Mouse (Mus musculus) stomach, embryonic 16.5 days (tissue): ENCODE measurements at regions not wholly inside any gene's neighbourhood (a gene's known extent, or its start where the extent isn't known, plus 50 kb on each side); places are given as distances from the start of the nearest gene placed in this dataset.

Experiments used
- ATAC-seq: fragments of 200-750 bp; cut with Nextera tagmentation; 2 replicates; pipeline ENCODE4 v1.8.0; 2017; ENCODE audit warnings: moderate number of reproducible peaks, moderate TSS enrichment; ENCODE audit not compliant: insufficient read depth, low FRiP score
- H3K27ac ChIP-seq: fragments of 300-500 bp; sonication (generic); 2 replicates; pipeline ENCODE4 v1.5.1; 2014; ENCODE audit warnings: low read length
- H3K27me3 ChIP-seq: fragments of 300-500 bp; sonication (generic); 2 replicates; pipeline ENCODE4 v1.6.1; 2014; ENCODE audit warnings: low read length, control low read depth, mixed read lengths; ENCODE audit not compliant: control insufficient read depth, insufficient read depth
- H3K36me3 ChIP-seq: fragments of 300-500 bp; sonication (generic); 2 replicates; pipeline ENCODE4 v1.6.1; 2014; ENCODE audit warnings: low read length; ENCODE audit not compliant: control insufficient read depth, insufficient read depth
- H3K4me1 ChIP-seq: fragments of 300-500 bp; sonication (generic); 2 replicates; pipeline ENCODE4 v1.6.1; 2014; ENCODE audit warnings: low read length, control low read depth, mixed read lengths; ENCODE audit not compliant: control insufficient read depth, insufficient read depth
- H3K4me2 ChIP-seq: fragments of 300-500 bp; sonication (generic); 2 replicates; pipeline ENCODE4 v1.6.1; 2014; ENCODE audit warnings: low read depth, low read length, mixed read lengths
- H3K4me3 ChIP-seq: fragments of 300-500 bp; sonication (generic); replicated peaks from 2 replicates; pipeline ENCODE4 v1.5.1; 2014; ENCODE audit warnings: mild to moderate bottlenecking, low read length
- H3K9ac ChIP-seq: fragments of 300-500 bp; sonication (generic); 2 replicates; pipeline ENCODE4 v1.6.1; 2014; ENCODE audit warnings: low read length
- H3K9me3 ChIP-seq: fragments of 300-500 bp; sonication (generic); replicated peaks from 2 replicates; pipeline ENCODE4 v1.6.1; 2016; ENCODE audit warnings: low read length, control low read depth; ENCODE audit not compliant: control insufficient read depth
- WGBS: fragments of 180-500 bp; shearing (Covaris S2); extraction: QIAGEN DNeasy Blood & Tissue Kit; methylation state at CpG from one replicate; pipeline ENCODE4 v1.1.7; 2014; 5-methylcytosine and 5-hydroxymethylcytosine counted together

DNA sequence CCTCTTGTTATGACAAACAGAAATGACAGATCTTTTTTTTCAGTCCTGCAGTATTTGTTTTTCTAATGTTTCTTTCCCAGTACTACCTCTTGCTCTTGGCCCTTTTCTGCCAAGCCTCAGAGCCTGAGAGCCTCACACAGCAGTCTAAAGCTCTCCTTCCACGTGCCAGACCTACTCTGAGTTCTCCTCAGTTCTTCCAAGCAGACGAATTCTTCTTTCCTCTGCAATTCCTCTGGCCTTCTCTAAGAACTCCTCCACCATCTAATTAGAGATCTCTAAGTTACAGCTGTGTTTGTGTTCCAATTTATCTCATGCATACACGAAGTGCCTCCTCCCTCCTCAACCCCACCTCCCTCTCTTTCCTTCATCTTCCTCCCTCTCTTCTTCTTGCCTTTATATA lies 362.4 kb upstream of the Vrk2 start:
- no peak overlapping the region for H3K27ac ChIP-seq
- H3K4me3 ChIP-seq = no peak overlapping the region
- no peak overlapping the region for H3K4me2 ChIP-seq
- H3K27me3 ChIP-seq = no peaks in the 10 kb centered on the region
- 60% methylated on average over 3 of the region's 3 CpGs for WGBS
- no peaks in the 10 kb centered on the region for H3K4me1 ChIP-seq
- H3K9me3 ChIP-seq = no peaks in the 10 kb centered on the region
- H3K36me3 ChIP-seq = no peaks in the 10 kb centered on the region
- no peak for ATAC-seq
- no peak overlapping the region for H3K9ac ChIP-seq

DNA sequence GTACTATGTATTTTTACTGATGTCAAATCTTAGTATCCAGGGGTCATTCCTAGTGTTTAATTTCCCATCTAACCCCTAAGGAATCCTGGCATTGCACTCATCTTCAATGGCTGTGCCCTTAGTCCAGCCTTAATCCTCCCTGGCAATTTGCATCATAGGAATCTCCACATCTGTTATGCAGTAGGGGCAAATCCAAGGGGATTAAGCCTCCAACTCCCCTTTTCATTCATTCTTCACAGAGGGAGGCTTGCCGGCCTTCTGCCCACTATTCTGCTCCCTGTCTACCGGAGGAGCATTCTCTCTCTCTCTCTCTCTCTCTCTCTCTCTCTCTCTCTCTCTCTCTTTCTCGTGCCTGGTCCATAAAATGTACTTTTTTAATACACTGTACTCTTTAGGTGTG lies 338.0 kb upstream of the Vrk2 start:
- Histone ChIP-seq H3K9ac (no peak overlapping the region), H3K27me3 (no peaks in the 10 kb centered on the region), H3K27ac (no peak overlapping the region), H3K4me3 (no peak overlapping the region), H3K9me3 (no peaks in the 10 kb centered on the region), H3K4me2 (no peak overlapping the region), H3K4me1 (no peaks in the 10 kb centered on the region), H3K36me3 (no peaks in the 10 kb centered on the region)
- no peak for ATAC-seq
- 35% methylated on average over 3 of the region's 3 CpGs for WGBS

DNA sequence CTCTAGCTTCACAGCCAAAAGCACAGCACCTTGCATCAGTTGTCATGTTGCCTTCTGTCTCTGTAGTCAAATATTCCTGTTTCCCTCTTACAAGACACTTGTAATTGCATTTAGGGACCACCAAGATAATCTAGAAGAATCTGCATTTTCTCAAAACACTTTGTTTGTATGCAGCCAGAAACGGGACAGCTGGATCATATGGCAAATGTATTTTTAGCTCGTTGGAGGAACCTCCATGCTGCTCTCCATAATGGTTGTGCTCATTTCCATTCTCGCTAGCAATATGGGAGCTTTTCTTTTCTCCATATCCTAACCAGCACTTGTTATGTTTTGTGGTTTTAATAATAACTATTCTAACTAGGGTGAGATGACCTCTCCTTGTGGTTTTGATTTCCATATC lies 313.3 kb upstream of the Vrk2 start:
- Histone ChIP-seq H3K27ac (no peak overlapping the region), H3K4me1 (no peaks in the 10 kb centered on the region), H3K4me3 (no peak overlapping the region), H3K27me3 (no peaks in the 10 kb centered on the region), H3K9me3 (no peaks in the 10 kb centered on the region), H3K9ac (no peak overlapping the region), H3K4me2 (no peak overlapping the region), H3K36me3 (no peaks in the 10 kb centered on the region)
- WGBS = 66% methylated on average over 3 of the region's 3 CpGs
- no peak for ATAC-seq

DNA sequence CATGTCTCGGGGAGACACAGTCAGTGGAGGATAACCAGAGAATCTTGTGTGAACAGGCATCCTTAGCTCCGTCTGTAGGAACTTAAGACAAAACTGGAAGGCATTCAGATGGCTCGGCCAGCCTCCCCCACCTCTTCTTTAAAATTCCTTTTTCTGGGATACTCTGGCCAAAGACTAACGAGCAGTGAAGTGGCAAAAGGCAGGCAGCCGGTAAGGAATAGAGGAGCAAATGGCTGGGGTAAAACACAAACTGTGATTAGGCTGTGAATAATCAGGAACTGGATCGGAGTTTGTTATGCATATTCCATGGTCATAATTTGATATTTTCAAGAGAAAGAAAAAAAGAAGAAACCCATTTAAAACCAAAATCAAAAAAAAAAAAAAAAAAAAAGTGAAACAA lies 287.8 kb upstream of the Vrk2 start:
- H3K36me3 ChIP-seq = no peaks in the 10 kb centered on the region
- H3K27me3 ChIP-seq = no peaks in the 10 kb centered on the region
- ATAC-seq = no peak
- no peak overlapping the region for H3K27ac ChIP-seq
- no peak overlapping the region for H3K9ac ChIP-seq
- WGBS = 56% methylated on average over 6 of the region's 6 CpGs
- no peak overlapping the region for H3K4me2 ChIP-seq
- H3K4me1 ChIP-seq = no peaks in the 10 kb centered on the region
- no peaks in the 10 kb centered on the region for H3K9me3 ChIP-seq
- no peak overlapping the region for H3K4me3 ChIP-seq
